In the genomic region with DNA sequence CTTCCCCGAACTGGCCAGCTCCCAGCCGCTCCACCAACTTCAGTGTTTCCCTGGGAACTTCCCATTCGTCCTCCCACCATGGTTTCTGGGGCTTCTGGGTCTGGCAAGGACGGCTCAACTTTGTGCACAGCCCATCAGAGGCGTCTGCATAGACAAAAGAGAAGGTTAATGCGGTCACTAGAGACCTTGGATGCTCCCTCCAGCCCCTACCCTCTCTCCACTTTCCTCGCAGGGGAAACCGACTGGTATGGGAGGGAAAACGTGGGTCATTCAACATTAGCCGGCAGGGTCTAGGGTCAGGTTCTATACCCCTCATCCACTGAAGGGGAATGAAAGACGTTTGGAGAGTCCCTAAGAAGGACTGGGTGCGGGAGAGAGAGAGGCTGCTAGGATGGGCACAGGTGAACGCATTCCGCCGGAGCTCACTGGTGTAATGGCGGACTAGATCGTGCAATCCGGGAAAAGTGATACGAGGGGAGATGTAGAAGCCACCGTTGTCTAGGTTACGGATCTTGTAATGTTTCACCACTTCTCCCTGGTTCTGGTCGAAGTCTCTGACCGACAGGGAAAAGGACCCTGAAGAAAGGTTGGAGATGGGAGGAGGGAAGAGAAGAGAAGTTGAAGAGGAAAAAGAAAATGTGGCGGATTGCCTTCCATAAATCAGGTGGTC, we compare ENCODE assay signal across 9 mouse cellular contexts. TPM values are rescaled to one million over a fixed set of nuclear protein-coding genes. Genes with fewer than 3 reads are reported as not detected.
DNase-seq lines count a peak whose midpoint lies in the region; ATAC-seq and TF ChIP-seq lines count a peak whose summit lies in the region.
"Had no signal": no experiment of that assay in that cellular context is flagged by ENCODE, and none has a peak within 500 bp of the region (broad histone marks: within the 10 kb centered on the region; RNA-seq: fewer than 3 reads in every experiment).

No protein-coding gene starts in this region.

- peak; percentile 40 for ATAC-seq in heart, embryonic 14.5 days (ENCODE audit: insufficient number of reproducible peaks, insufficient read depth, low FRiP score, low read depth)
- ATAC-seq in limb, embryonic 15.5 days (ENCODE audit: insufficient number of reproducible peaks, low FRiP score, low TSS enrichment, low read depth): peak; percentile 32

- H3K27me3 ChIP-seq in heart, embryonic 14.5 days (ENCODE audit: control insufficient read depth, insufficient read depth, low read length): no peaks in the 10 kb centered on the region; the same call in 1 of the 2 replicates
- H3K27me3 ChIP-seq in limb, embryonic 15.5 days: no peaks in the 10 kb centered on the region

- H3K9ac ChIP-seq in heart, embryonic 14.5 days (ENCODE audit: low read length): peak overlapping the region; percentile 67
- H3K9ac ChIP-seq in limb, embryonic 15.5 days: peak overlapping the region; percentile 29

- no peaks in the 10 kb centered on the region for H3K9me3 ChIP-seq in heart, embryonic 14.5 days (ENCODE audit: control insufficient read depth, low read length)
- no peaks in the 10 kb centered on the region for H3K9me3 ChIP-seq in limb, embryonic 15.5 days

- peaks cover 14 to 17% of the 10 kb centered on the region in 2 experiments for H3K4me1 ChIP-seq in heart, embryonic 14.5 days (ENCODE audit: control insufficient read depth in 2 of 2, insufficient read depth in 2 of 2, low read length in 2 of 2)
- H3K4me1 ChIP-seq in limb, embryonic 15.5 days: peaks cover 11% of the 10 kb centered on the region
- H3K4me1 ChIP-seq in olfactory bulb, adult 2 months (ENCODE audit: control insufficient read depth, insufficient read depth, low read length): peaks cover 10% of the 10 kb centered on the region

- peak overlapping the region; percentile 47 to 55 for H3K4me3 ChIP-seq in heart, embryonic 14.5 days (ENCODE audit: control insufficient read depth in 1 of 2, insufficient read depth in 1 of 2, low read depth in 1 of 2, low read length in 2 of 2)
- peak overlapping the region; percentile 54 for H3K4me3 ChIP-seq in limb, embryonic 15.5 days
- H3K4me3 ChIP-seq in olfactory bulb, adult 2 months (ENCODE audit: insufficient read depth, low read depth, low read length): peak overlapping the region; percentile 40

- DNase-seq in gastrocnemius, postnatal 25 days: peak; percentile 10
- no peak for DNase-seq in gastrocnemius, adult 18-20 months (ENCODE audit: low spot score)
- DNase-seq in spleen, postnatal 4 days (ENCODE audit: low spot score in 2 of 2): peak; percentile 21 to 69
- DNase-seq in spleen, postnatal 14 days (ENCODE audit: low spot score in 2 of 2): no peak
- DNase-seq in cerebellum, postnatal 36 days: no peak

- H3K4me2 ChIP-seq in heart, embryonic 14.5 days (ENCODE audit: low read length): peak overlapping the region; percentile 98
- H3K4me2 ChIP-seq in limb, embryonic 15.5 days: peak overlapping the region; percentile 74

- H3K36me3 ChIP-seq in heart, embryonic 14.5 days (ENCODE audit: control insufficient read depth, insufficient read depth, low read length): no peaks in the 10 kb centered on the region
- no peaks in the 10 kb centered on the region for H3K36me3 ChIP-seq in limb, embryonic 15.5 days

- TF ChIP-seq CTCF in olfactory bulb, adult 2 months (IDR thresholded peaks at IDR 0.05; ENCODE audit: insufficient read depth, low read depth, low read length): no peak

- peak overlapping the region; percentile 1 to 70; a peak in 2 of 4 replicates for H3K27ac ChIP-seq in heart, embryonic 14.5 days (replicated peaks in 1 of 2; ENCODE audit: control insufficient read depth in 1 of 2, insufficient read depth in 1 of 2, low read depth in 2 of 2, low read length in 2 of 2)
- H3K27ac ChIP-seq in limb, embryonic 15.5 days: peak overlapping the region; percentile 71
- 0 out of 2 replicates have a peak overlapping the region, but pooled peaks have one; percentile 0 for H3K27ac ChIP-seq in olfactory bulb, adult 2 months (ENCODE audit: insufficient read depth, low read depth, low read length)

- no peak for TF ChIP-seq POLR2A in olfactory bulb, adult 2 months (IDR thresholded peaks at IDR 0.05; ENCODE audit: insufficient read depth, low read depth, low read length)

- under 1% methylated on average over 24 of the region's 24 CpGs for whole genome bisulfite sequencing in heart, embryonic 14.5 days
- WGBS in limb, embryonic 15.5 days: under 1% methylated on average over 24 of the region's 24 CpGs
- WGBS in olfactory bulb, adult 2 months: 1% methylated on average over 24 of the region's 24 CpGs

RNA-seq across cellular contexts. Expression of a gene that starts 13.5 kb away (rescaled TPM):
- 1 to 10 TPM; 9.6 to 9.9 TPM for total RNA-seq in gastrocnemius, postnatal 25 days (2021)
- 1 to 10 TPM; 7.7 to 8.2 TPM for total RNA-seq in gastrocnemius, adult 18-20 months (2021)
- 123 and 124 TPM in 2 replicates for polyA plus RNA-seq in heart, embryonic 14.5 days (2014; fragmentation: Nextera tagmentation; extraction: Ambion mirVana)
- polyA plus RNA-seq in limb, embryonic 15.5 days (2015; fragmentation: Nextera tagmentation; extraction: Ambion mirVana): 196 and 204 TPM in 2 replicates
- polyA plus RNA-seq in olfactory bulb, adult 2 months (2012; ENCODE audit: insufficient read depth, insufficient read length, low replicate concordance, missing spikeins): not detected in 2 replicates

RNA-seq across cellular contexts. Expression of a gene that starts 17.4 kb away (rescaled TPM):
- total RNA-seq in gastrocnemius, postnatal 25 days (2021): under 1 TPM in 1 of 2 experiments, not detected in 1; 0.48 TPM
- not detected for total RNA-seq in gastrocnemius, adult 18-20 months (2021)
- 2.6 and 3.2 TPM in 2 replicates for polyA plus RNA-seq in heart, embryonic 14.5 days (2014; fragmentation: Nextera tagmentation; extraction: Ambion mirVana)
- 5.8 and 6.3 TPM in 2 replicates for polyA plus RNA-seq in limb, embryonic 15.5 days (2015; fragmentation: Nextera tagmentation; extraction: Ambion mirVana)
- polyA plus RNA-seq in olfactory bulb, adult 2 months (2012; ENCODE audit: insufficient read depth, insufficient read length, low replicate concordance, missing spikeins): 579 and 1,574 TPM in 2 replicates

RNA-seq across cellular contexts. Expression of a gene that starts 22.4 kb away (rescaled TPM):
- under 1 TPM in 1 of 2 experiments, not detected in 1; 0.31 TPM for total RNA-seq in gastrocnemius, postnatal 25 days (2021)
- not detected for total RNA-seq in gastrocnemius, adult 18-20 months (2021)
- polyA plus RNA-seq in heart, embryonic 14.5 days (2014; fragmentation: Nextera tagmentation; extraction: Ambion mirVana): 5.3 and 5.6 TPM in 2 replicates
- 6.9 and 7.0 TPM in 2 replicates for polyA plus RNA-seq in limb, embryonic 15.5 days (2015; fragmentation: Nextera tagmentation; extraction: Ambion mirVana)
- polyA plus RNA-seq in olfactory bulb, adult 2 months (2012; ENCODE audit: insufficient read depth, insufficient read length, low replicate concordance, missing spikeins): not detected in 2 replicates
- total RNA-seq: hematopoietic stem cell, adult 5-6 weeks had no signal

RNA-seq across cellular contexts. Expression of a gene that starts 42.6 kb away (rescaled TPM):
- 1 to 10 TPM; 1.6 to 2.8 TPM for total RNA-seq in gastrocnemius, postnatal 25 days (2021)
- 1 to 10 TPM in 1 of 2 experiments, under 1 TPM in 1; 0.64 to 1.1 TPM for total RNA-seq in gastrocnemius, adult 18-20 months (2021)
- 301 and 313 TPM in 2 replicates for polyA plus RNA-seq in heart, embryonic 14.5 days (2014; fragmentation: Nextera tagmentation; extraction: Ambion mirVana)
- polyA plus RNA-seq in limb, embryonic 15.5 days (2015; fragmentation: Nextera tagmentation; extraction: Ambion mirVana): 445 and 538 TPM in 2 replicates
- polyA plus RNA-seq in olfactory bulb, adult 2 months (2012; ENCODE audit: insufficient read depth, insufficient read length, low replicate concordance, missing spikeins): 192 TPM in 1 of 2 replicates, not detected in the other

RNA-seq across cellular contexts. Expression of a gene that starts 44.5 kb away (rescaled TPM):
- total RNA-seq in gastrocnemius, postnatal 25 days (2021): 100 to 1,000 TPM; 116 to 129 TPM
- total RNA-seq in gastrocnemius, adult 18-20 months (2021): 100 to 1,000 TPM; 132 to 136 TPM
- polyA plus RNA-seq in heart, embryonic 14.5 days (2014; fragmentation: Nextera tagmentation; extraction: Ambion mirVana): 192 and 207 TPM in 2 replicates
- polyA plus RNA-seq in limb, embryonic 15.5 days (2015; fragmentation: Nextera tagmentation; extraction: Ambion mirVana): 275 and 278 TPM in 2 replicates
- polyA plus RNA-seq in olfactory bulb, adult 2 months (2012; ENCODE audit: insufficient read depth, insufficient read length, low replicate concordance, missing spikeins): not detected in 2 replicates

Comparison
In these comparisons a context has a peak if more than half of its experiments do, and no peak if none do; other contexts are left out.
1. DNase-seq: peak in gastrocnemius, postnatal 25 days (single experiment) and spleen, postnatal 4 days (2 of 2); none in gastrocnemius, adult 18-20 months (single experiment), spleen, postnatal 14 days (0 of 2) and cerebellum, postnatal 36 days (0 of 2).
2. H3K27ac ChIP-seq: peak in every context shown above with its lines; median percentile 71 in limb, embryonic 15.5 days; 36 in heart, embryonic 14.5 days; 0 in olfactory bulb, adult 2 months.
3. RNA of a gene that starts 17.4 kb away (polyA plus RNA-seq): 579 to 1,574 TPM in olfactory bulb, adult 2 months; 5.8 to 6.3 TPM in limb, embryonic 15.5 days and 2.6 to 3.2 TPM in heart, embryonic 14.5 days; every median in the first group is over 10 times any median in the second.
4. Peak in every context shown above with its lines, with median percentiles within 50 percentile points of each other: H3K4me3 ChIP-seq.